Mouse (Mus musculus) limb, embryonic 14.5 days (tissue): Measurements from ENCODE around the gene Slc39a11. TPM values are rescaled to one million over a fixed set of nuclear protein-coding genes. Genes with fewer than 3 reads are reported as not detected.

Source experiments
- ATAC-seq: fragments of 200-750 bp; cut with Nextera tagmentation; 2 replicates; pipeline ENCODE4 v1.8.0; 2017; ENCODE audit warnings: low read depth, moderate number of reproducible peaks, moderate TSS enrichment; ENCODE audit not compliant: low FRiP score
- DNase-seq: peaks from one replicate; pipeline ENCODE4 v3.0.0-alpha.2; 2015; ENCODE audit warnings: low spot score
- H3K27ac ChIP-seq: fragments of 300-500 bp; sonication (generic); replicated peaks from 2 replicates; pipeline ENCODE4 v1.5.1; 2014; ENCODE audit warnings: low read depth, mild to moderate bottlenecking, low read length, moderate library complexity, mixed read lengths
- H3K27me3 ChIP-seq: fragments of 300-500 bp; sonication (generic); 2 replicates; pipeline ENCODE4 v1.6.1; 2014; ENCODE audit warnings: low read length, mixed read lengths; ENCODE audit not compliant: control insufficient read depth, insufficient read depth
- H3K36me3 ChIP-seq: fragments of 300-500 bp; sonication (generic); 2 replicates; pipeline ENCODE4 v1.6.1; 2014; ENCODE audit warnings: mild to moderate bottlenecking, low read length, moderate library complexity, mixed read lengths; ENCODE audit not compliant: control insufficient read depth, insufficient read depth
- H3K4me1 ChIP-seq: fragments of 300-500 bp; sonication (generic); 2 replicates; pipeline ENCODE4 v1.6.1; 2014; ENCODE audit warnings: antibody characterized with exemption, low read length, mixed read lengths; ENCODE audit not compliant: control insufficient read depth, insufficient read depth
- H3K4me2 ChIP-seq: fragments of 300-500 bp; sonication (generic); replicated peaks from 2 replicates; pipeline ENCODE4 v1.6.1; 2014; ENCODE audit warnings: low read depth, mild to moderate bottlenecking, low read length, moderate library complexity; ENCODE audit not compliant: severe bottlenecking
- H3K4me3 ChIP-seq: fragments of 300-500 bp; sonication (generic); replicated peaks from 2 replicates; pipeline ENCODE4 v1.5.1; 2014; ENCODE audit warnings: low read length
- H3K9ac ChIP-seq: fragments of 300-500 bp; sonication (generic); 2 replicates; pipeline ENCODE4 v1.6.1; 2014; ENCODE audit warnings: mild to moderate bottlenecking, low read depth, low read length, moderate library complexity; ENCODE audit not compliant: severe bottlenecking
- H3K9me3 ChIP-seq: fragments of 300-500 bp; sonication (generic); 2 replicates; pipeline ENCODE4 v1.6.1; 2016; ENCODE audit warnings: low read length; ENCODE audit not compliant: control insufficient read depth
- POLR2A ChIP-seq: fragments of 200-500 bp; IDR thresholded peaks from 2 replicates; pipeline ENCODE4 v1.8.0; 2012; ENCODE audit warnings: inconsistent platforms, mild to moderate bottlenecking, moderate library complexity, borderline replicate concordance; ENCODE audit not compliant: insufficient read depth, insufficient read length; ENCODE audit errors: extremely low read depth
- WGBS: fragments of 180-500 bp; shearing (Covaris S2); extraction: QIAGEN DNeasy Blood & Tissue Kit; methylation state at CpG from one replicate; pipeline ENCODE4 v1.1.7; 2014; 5-methylcytosine and 5-hydroxymethylcytosine counted together
- polyA plus RNA-seq, 2 experiments: library from polyadenylated mRNA; depleted of rRNA in 1 of 2; stranded (reverse) in 1 of 2; unstranded in 1 of 2; fragments of >200 nt; fragmentation: Nextera tagmentation in 1 of 2; extraction: Ambion mirVana in 1 of 2; gene quantifications; 2 replicates each; pipeline versions ENCODE4 v1.2.1 to v1.2.3; 2012 to 2014

Gene Slc39a11
- polyA plus RNA-seq, 2 experiments, result 17.2 to 24.5 TPM

DNA sequence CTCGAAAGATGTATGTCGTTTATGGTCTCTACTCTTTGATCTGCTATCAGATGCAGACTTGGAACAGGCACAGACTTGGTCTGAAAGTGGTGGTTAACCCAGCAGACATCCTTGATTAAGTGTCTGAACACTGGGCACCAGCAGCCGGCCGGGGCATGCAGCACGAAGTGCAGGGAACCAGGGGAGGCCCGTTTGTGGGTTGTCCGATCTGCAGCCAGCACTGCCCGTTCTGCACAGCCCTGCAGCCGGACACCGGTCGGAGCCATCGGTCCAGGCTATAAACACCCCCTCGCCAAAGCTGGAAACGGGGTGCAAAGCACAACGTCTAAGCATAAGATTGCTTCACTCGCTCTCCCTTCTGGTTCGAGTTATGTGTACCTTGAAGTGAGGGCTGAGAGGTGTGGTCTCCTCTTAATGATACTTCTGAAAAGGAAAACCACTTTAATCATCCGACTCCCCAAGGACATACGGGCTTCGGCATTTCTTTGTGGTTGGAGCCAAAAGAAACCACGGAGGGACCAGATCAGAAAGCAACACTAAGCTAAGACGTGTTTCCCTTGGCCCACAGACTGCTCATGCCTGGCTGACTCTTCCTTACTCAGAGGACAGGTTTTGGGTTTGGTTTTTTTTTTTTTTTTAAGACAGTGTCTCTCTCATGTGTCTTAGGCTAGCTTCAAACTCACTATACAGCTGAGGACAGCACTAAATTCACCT lies 352.8 kb downstream of the Slc39a11 start:
- WGBS, result 24% methylated on average over 22 of the region's 22 CpGs
- H3K27me3 ChIP-seq, result no peaks in the 10 kb centered on the region
- peak overlapping the region; percentile 22; the same call in 1 of the 2 replicates for H3K4me2 ChIP-seq
- H3K9ac ChIP-seq, result peak overlapping the region; percentile 21; the same call in 1 of the 2 replicates
- no peaks in the 10 kb centered on the region for H3K9me3 ChIP-seq
- peak overlapping the region; percentile 43; the same call in 1 of the 2 replicates for H3K27ac ChIP-seq
- H3K4me1 ChIP-seq, result peaks cover 31% of the 10 kb centered on the region
- no peak for DNase-seq
- ATAC-seq, result no peak
- TF ChIP-seq POLR2A, result no peak
- H3K36me3 ChIP-seq, result no peaks in the 10 kb centered on the region
- H3K4me3 ChIP-seq, result no peak overlapping the region

DNA sequence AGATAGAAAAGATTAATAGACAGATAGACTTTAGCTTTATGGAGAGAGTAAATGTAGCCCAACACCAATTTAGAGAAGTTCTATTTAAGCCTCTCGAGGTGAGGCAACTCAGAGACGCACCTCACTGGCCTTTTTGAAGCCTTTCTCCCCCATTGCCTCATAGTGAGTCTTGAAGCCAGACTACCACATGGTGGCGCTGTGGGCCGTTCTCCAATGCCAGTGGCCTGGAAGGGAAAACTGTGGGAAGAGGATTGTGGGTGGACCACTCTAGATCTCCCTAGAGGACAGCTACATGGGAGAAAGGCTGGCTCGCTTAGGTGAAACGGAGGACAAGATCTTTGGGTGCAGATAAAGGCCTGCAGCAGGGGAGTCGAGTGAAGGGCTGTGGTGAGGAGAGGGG lies 353.7 kb downstream of the Slc39a11 start:
- H3K4me3 ChIP-seq, result no peak overlapping the region
- 28% methylated on average over 7 of the region's 7 CpGs for WGBS
- peak; percentile 78 for DNase-seq
- no peak overlapping the region for H3K27ac ChIP-seq
- peaks cover 38% of the 10 kb centered on the region for H3K4me1 ChIP-seq
- no peak for TF ChIP-seq POLR2A
- no peaks in the 10 kb centered on the region for H3K27me3 ChIP-seq
- ATAC-seq, result no peak
- no peak overlapping the region for H3K9ac ChIP-seq
- H3K9me3 ChIP-seq, result no peaks in the 10 kb centered on the region
- H3K36me3 ChIP-seq, result no peaks in the 10 kb centered on the region
- H3K4me2 ChIP-seq, result 0 out of 2 replicates have a peak overlapping the region, but pooled peaks have one; percentile 22

DNA sequence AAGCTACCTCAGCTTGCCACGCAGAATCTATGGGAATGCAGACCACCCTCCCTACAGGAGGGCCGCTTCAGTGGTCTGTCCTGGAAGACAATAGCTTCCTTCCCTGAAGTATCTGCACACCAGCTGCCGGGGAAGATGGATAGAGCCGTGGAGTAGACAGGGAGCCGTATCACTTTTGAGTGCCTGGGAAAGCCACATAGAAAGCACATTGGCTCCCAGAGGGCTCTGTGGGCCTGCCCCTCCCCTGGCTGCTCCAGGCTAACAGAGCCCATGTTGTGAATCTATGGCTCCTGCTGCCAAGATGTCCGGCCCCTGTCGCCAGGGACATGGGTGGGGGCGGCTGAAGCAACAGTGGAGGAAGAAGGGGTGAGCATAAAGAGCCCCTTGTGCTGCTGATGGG lies 355.4 kb downstream of the Slc39a11 start:
- Histone ChIP-seq H3K27ac (peak overlapping the region; percentile 62; the same call in 1 of the 2 replicates), H3K9ac (no peak overlapping the region), H3K4me1 (peaks cover 40% of the 10 kb centered on the region), H3K4me3 (no peak overlapping the region), H3K4me2 (no peak overlapping the region), H3K27me3 (no peaks in the 10 kb centered on the region), H3K9me3 (no peaks in the 10 kb centered on the region), H3K36me3 (no peaks in the 10 kb centered on the region)
- no peak for TF ChIP-seq POLR2A
- no peak for DNase-seq
- 44% methylated on average over 8 of the region's 8 CpGs for WGBS
- no peak; the same call in 1 of the 2 replicates for ATAC-seq

DNA sequence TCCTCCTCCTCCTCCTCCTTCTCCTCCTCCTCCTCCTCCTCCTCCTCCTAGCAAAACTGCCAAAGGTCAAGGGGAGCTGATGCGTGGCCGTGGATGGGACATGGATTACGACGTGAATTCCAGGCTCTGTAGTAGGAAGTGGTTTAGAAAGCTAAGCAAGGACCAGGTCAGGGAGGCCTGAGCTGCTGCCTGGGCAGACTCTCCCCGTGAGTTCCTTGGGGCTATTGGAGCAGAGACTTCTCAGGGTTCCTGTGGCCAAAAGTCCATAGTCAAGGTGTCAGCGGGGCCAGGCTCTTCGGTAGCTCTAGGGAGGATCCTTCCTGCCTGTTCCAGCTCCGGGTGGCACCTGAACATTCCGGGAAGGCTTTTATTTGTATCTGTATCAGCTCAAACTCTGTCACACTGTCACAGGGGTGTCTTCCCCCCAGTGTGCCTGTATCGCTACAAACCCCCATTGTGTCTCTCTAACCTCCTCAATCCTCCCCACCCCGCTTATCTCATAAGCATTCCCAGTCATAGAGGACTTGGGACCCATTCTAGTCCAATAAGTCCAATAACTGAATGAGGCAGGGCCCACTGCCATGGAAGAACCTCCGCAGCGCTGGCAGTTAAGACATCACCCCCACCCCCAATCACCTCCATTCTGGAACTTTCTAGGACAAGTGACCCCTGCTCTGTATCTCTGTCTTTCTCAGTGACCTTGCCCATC lies 356.8 kb downstream of the Slc39a11 start:
- Histone ChIP-seq H3K9ac (no peak overlapping the region), H3K9me3 (no peaks in the 10 kb centered on the region), H3K4me1 (peaks cover 40% of the 10 kb centered on the region), H3K4me2 (no peak overlapping the region), H3K27ac (no peak overlapping the region), H3K4me3 (no peak overlapping the region), H3K36me3 (no peaks in the 10 kb centered on the region), H3K27me3 (no peaks in the 10 kb centered on the region)
- 73% methylated on average over 13 of the region's 13 CpGs for whole genome bisulfite sequencing
- no peak for ATAC-seq
- TF ChIP-seq POLR2A, result no peak
- no peak for DNase-seq

DNA sequence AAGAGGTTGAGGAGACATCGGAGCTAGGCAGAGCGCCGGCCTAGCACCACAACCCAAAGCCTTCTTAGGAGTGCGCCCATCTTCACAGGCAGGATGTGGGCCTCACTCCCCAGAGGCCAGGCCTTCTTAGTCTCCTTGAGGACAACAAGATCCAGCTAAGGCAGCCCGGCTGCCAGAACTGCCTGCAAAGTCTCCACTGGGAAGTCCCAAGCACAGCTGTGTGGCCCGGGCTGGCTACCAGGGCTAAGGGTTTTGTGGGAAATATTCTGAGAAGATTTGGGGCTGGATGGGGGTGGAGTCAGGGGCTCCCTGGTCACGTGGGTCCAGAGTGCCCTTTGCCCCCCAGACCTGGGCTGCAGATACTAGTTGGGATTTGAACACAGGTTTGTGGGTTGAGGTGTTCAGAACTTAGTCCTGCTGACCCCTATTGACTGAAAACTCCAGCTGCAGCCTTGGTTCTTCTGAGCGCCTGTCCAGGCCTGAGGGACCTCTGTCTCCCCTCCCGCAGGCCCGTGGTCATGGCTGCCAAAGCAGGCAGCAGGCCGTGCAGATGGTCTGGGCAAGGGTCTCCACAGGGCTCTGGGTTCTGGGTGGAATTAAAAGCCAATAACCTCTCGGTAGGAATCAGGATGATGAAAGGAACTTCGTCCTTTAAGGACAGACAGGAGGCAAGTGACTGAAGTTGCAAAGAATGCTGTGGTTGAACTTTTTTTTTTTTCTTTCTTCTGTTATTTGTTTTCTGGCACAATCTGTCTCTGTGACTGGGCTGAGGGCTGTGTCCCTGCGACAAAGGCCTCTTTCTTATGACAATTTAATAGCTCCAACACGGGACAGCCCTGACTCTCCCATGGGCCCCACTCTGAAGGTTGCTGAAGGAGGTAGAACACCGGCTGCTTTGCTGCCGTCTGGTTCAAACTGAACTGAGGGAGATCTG lies 357.8 kb downstream of the Slc39a11 start:
- peaks cover 33% of the 10 kb centered on the region for H3K4me1 ChIP-seq
- no peaks in the 10 kb centered on the region for H3K36me3 ChIP-seq
- H3K9ac ChIP-seq, result no peak overlapping the region
- no peak overlapping the region for H3K4me3 ChIP-seq
- H3K4me2 ChIP-seq, result no peak overlapping the region
- H3K27me3 ChIP-seq, result no peaks in the 10 kb centered on the region
- WGBS, result 50% methylated on average over 17 of the region's 17 CpGs
- H3K9me3 ChIP-seq, result no peaks in the 10 kb centered on the region
- no peak for TF ChIP-seq POLR2A
- H3K27ac ChIP-seq, result peak overlapping the region; percentile 53; the same call in 1 of the 2 replicates
- DNase-seq (no peak), ATAC-seq (no peak; the same call in 1 of the 2 replicates)
